Mouse (Mus musculus): ENCODE data around the gene Sall4.

DNA sequence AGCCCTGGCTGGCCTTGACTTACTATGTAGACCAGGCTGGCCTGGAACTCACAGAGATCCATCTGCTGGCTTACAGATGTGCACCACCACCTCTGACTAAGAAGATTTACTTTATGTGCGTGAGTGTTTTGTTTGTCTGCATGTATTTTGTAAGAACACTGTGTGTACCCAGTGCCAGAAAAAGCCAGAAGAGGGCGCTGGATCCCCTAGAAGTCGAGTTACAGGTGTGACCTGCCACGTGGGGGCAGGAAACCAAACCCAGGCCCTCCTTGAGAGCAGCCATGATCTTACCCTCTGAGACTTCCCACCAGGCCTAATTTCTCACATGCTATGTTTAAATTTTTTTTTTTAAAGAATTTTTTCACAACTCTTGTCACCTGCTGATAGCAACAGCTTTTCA lies 48.0 kb downstream of the Sall4 start:
- TF ChIP-seq GATA1 (IDR thresholded peaks at IDR 0.05; ENCODE audit: borderline replicate concordance, low read length) (no peak), FLI1 (IDR thresholded peaks at IDR 0.05; ENCODE audit: low read length) (no peak)

All from megakaryocyte, embryonic 14.5 days (primary cell).